Mouse (Mus musculus) left cerebral cortex, adult 11 months (tissue): ENCODE measurements around the gene Ppm1e.

Experiments
- DNase-seq: peaks from one replicate; pipeline ENCODE4 v3.0.0; 2022; ENCODE audit warnings: low spot score

Gene Ppm1e

DNA sequence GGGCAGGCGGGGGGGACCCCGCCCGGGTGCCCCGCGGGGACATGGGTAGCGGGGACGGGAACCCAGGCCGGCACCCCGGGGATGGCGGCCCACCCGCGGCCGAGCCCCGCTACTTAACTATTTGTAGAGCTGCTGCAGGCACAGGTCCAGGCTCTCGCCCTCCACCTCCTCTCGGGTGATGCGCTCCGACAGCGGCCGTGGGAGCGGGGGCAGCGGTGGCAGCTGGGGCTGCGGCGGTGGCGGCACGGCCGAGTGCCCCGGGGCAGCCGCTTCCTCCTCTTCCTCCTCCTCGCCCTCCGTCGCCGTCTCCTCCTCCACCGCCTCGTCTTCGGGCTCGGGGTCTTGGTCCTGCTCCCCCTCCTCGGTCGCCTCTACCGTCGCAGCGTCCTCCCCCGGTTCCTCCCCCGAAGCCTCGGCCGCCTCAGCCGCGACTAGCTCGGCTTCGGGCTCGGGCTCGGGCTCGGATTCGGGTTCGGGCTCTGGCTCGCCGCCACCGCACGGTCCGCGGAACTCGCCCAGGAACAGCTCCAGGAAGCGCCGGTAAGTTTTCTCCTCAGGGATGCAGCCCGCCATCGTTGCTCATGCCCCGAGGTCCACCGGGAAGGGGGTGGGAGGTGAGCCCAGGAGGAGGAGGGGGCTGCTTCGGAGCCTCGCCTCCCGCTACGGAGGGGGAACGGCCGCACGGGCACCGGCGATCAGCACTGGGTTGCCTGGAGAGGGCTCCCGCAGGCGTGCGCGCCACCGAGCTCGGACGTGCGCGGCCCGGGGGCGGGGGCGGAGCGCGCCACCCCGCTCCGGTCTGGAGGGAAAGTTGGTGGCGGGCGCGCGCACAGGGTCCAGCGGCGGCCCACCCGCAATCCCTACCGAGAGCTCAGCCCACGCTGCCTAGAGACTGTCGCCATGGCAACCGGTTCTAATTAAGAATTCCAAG lies at the start of gene Ppm1e:
Gene Ppm1e, minus strand, starts transcription at position 693 of the 931 bp plus-strand sequence.
- peak; percentile 66 for DNase-seq

DNA sequence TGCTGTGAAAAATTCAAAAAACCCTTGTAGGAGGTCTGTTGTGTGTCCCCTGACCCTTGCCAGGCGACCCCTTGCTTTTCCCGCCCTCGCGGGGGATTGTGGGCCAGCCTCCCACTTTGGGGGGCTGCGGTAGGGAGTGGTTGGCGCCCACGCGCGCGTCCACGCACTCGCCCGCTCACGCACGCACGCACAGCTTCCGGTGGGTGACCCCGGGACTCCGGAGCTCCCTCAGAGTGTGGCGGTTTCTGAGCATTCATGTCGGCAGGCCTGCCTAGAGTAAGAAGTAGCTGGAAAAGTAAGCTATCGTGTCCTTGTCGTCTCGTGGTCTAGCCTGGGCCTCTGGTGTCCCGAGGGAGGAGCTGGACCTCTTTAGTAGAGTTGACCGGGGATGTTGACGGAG lies 46.1 kb upstream of the Ppm1e start, which contains the start of the genes Rad51c and Tex14:
Gene Rad51c, minus strand, starts transcription at position 79 of the 400 bp plus-strand sequence.
Gene Tex14, plus strand, starts transcription at position 190 of the 400 bp plus-strand sequence.
- DNase-seq = no peak

DNA sequence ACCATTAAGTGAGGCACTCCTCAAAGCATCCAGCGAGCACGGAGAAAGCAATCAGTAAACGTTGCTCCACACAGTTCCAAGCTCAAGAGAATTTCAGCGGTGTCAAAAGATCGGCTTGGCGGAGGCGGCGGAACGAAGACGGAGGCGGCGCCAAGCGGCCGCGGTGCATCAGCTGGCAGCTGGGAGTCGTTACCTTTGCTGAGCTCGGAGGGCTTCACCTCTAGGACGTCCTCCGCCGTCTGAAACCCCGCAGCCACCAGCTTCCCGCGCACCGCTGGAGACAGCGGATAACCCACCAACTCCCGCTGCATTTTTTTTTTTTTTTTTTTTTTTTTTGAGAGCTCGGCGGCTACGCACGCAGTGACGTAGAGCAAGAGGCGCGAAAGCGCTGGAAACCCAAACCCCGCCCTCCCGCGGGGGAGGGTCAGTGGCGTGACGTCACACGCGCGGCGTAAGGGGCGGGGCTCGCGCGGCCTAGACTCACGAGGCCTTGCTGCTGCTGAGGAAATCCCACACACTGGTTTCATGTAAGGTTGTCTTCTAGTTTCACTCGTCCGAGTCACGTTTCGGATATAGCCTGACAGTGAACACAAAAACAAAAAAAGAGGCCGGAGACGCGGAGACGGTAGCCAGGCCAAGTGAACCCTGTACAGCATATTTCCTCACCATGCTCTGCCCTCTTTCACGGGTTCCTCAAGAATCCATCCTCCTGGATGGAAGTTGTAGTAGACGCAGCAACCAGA lies 45.5 kb upstream of the Ppm1e start:
- DNase-seq = peak; percentile 91

DNA sequence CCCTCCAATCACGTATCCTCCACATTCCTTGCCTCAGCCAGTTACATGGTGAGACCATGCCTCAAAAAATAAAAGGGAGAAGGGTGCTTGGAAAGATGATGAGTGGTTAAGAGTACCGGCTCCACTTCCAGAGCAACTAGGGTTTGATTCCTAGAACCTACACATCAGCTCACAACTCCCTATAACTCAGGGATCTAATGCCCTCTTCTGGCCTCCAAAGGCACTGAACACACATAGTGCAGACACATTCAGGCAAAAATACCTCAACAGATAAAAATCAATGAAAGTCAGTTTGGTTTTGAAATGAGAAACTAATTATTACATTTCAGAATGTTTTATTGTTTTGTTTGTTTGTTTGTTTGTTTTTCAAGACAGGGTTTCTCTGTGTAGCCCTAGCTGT lies 39.6 kb upstream of the Ppm1e start:
- no peak for DNase-seq

DNA sequence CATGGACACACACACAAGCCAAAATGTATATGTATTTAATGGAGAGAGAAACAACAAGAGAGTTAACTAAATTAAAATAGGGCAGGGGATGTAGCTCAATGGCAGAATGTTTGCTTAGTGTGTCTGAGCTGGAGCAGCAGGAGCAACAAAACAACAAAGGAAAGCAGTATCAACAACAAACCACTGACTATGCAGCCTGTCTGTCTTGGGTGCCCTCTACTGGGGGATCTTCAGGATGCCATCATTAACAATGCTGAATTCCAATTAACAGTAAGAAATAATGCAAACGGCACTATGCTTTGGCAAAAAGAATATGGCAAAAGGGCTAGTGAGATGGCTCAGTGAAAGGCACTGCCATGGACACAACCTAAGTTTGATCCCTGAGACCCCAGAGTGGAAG lies 35.0 kb upstream of the Ppm1e start:
- DNase-seq = peak; percentile 23

DNA sequence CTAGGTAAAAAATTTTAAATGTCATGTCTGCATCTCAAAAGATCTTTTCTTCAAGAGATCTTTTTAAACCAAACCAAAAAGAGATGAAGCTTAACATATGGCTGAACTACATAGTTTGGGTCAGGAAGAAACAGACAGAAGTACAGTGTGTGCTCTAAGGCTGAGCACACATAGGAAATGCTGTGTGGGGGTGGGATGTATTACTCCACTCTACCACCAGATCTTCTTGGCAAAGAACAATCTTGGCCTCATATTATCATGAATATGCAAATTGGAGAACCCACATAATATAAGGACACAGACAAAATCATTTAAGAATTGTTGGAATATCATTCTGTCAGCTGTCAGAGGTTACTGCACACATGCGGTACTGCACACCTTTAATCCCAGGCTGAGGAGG lies 26.9 kb upstream of the Ppm1e start:
- DNase-seq = no peak

DNA sequence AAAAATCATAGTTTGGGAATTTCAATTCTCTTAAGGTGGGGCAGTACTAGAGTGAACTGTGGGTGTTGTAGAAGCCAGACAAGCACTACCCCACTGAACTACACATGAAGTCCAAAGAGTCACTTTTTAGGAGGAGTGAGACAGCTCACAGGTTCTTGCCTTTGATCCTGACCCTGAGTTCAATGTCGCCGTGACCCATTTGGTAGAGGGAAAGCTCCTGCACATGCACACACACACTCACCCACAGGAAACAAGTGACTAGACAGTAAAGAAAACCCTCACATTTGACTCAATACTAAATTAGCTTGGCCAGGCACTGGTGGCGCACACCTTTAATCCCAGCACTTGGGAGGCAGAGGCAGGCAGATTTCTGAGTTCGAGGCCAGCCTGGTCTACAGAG lies 25.7 kb upstream of the Ppm1e start:
- DNase-seq = no peak

DNA sequence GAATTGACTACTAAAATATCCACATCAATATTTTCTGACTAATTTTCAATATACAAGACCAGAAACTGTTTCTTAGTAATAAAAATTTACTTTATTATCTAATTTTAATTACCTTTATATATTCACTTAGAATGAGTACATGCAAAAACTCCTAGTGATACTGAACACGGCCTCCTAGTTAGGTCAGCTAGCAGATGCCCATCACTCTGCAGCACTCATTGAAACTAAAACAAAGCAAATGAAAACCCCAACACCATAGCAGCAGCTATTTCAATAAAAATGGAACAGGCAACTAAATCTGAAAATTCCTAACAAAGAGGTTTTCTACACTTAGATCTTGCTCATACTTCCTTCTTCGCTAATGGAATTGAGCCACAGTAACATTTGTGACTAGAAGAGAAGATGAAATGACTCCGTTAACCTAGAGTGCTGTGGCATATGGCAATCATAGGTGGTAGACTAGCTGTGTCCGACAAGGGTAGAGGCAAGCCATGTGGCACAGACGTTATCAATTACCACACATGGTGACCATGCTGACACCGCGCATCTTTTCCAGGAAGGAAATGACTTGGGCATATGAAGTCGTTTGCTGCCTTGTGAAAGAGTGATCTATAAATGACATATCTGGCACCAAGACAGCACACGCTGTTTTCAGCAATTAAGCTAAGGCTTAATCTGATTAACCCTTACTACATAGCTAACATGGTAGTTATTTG lies 9.2 kb upstream of the Ppm1e start:
- no peak for DNase-seq

DNA sequence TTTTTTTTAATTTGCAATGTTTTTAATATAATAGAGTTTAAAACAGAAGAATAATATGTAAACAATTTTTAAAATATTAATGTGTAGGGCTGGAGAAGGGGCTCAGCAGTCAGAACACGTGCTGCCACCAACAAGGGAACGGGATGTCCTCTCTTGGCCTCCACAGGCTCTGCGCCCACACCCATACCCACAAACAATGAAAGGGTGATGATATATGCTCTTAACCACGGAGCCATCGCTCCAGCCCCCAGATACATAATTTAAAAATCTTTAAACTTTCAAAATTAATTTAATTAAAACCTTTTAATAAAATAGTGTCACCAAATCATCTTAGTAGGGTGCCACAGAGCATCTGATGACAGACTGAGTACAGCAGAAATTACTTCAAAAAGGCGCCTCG lies 8.2 kb upstream of the Ppm1e start:
- DNase-seq = no peak

DNA sequence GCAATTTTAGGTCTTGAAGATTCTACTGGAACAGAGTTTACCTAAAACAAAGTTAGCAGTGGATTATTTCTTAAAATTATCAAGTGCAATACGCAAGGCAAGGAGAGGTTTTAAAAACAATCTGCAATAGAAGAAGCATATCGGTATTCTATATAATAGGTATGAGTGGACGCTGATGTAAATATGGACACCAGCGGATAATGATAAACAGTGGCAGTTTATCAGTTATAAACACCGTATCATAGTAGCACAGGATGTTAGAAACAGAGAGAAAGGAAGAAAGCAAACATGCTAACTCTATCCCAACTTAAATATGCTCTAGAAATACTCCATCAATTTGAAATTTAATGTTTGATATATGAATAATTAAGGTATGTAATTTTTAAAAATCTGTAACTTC lies 6.3 kb upstream of the Ppm1e start:
- DNase-seq = no peak

DNA sequence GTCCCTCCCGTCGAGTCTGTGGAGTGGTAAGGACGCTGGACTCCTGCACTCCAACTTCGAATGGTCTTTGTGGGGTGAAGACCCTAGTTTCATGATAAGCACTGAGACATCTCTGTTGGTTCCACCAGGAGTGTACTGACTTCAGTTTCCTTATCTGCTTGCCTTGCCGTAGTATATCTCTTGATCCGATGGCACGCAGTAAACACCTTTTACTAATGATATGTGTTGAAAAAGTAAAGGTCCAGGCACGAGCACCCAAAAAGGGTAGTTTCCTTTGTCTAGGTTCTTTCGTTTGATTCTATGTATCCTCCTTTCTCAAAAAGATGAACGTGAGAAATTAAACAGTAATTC lies 414 bp upstream of the Ppm1e start:
- no peak for DNase-seq

DNA sequence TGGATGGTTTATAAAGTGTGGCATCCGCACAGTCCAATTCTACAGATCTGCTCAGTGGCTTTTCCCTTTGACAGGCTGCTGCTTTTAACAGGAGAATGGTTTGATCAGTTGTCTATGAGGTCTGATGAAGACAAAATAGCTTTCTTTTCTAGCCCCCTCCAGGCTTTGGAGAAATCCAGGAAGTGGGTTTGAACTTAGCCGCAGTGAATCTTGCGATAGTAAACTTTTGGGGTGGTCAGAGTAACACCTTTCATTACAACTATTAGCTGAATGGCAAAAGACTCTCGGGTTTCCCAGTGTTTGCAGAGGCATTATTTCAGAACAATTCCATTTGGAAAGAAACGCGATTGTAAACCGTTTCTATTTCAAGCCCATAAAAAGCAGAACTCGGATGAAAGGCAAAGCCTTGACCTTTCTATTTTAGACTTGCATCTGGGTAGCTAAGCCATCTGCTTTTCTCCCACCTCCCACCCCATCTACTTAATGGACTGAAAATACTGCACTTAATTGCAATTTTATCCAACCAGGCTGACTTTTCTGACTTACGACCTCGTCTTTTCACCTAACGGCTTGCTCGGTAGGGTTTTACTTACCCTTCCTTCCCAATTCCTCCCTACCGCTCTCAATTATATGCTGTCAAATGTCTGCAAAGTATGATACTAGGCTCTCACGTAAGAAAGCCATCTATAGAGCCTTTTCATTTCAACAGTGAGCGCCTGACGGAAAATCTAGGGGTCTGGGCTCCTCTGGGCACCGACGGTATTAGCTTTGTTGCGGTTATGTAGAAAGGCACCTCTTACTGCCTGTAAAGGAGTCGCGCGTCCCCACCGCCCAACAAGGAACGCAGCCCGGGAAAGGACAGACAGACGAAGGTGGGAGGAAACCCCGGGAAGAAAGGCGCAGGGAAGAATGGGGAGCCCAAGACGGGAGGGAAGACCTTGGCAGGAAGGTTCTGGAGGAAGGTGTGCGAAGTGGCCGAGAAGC lies 1.2 kb downstream of the Ppm1e start:
- no peak for DNase-seq

DNA sequence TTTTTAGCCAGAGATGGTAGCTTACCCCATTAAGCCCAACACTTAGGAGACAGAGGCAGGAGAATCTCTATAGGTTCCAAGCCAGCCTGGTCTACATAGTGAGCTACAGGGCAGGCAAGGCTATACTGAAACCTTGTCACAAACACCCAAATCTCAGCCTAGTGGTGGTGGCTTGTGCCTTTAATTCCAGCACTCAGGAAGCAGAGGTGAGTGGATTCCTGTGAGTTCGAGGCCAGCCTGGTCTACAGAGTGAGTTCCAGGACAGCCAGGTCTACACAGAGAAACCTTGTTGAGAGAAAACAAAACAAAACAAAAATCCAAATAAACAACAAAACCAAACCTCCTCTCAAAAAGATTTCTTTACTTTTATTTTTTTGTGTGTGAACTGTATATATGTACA lies 4.0 kb downstream of the Ppm1e start:
- DNase-seq = no peak

DNA sequence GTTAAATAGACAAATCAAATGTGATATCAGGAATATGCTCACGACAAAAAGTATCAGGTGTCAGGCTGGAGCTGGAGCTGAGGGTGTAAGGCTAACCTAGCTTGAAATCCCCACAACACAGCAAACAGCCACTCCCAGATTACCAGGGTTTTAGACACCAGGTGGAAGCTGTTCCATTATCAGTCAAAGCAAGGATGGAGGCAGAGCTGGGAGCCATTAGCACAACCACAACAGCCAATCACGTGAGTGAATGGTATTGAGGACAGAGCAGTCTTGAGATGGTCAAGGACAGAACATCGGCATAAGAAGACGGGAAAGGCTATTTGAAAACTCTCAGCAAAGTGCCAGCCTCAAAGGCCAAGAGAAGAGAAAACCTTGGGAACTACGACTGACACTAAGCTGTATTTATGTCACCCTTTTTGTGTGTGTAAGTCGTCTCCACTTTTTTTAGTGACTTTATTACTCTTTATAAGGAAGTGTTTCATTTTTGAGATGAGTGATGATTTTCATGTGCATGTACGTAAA lies 5.1 kb downstream of the Ppm1e start:
- DNase-seq = no peak

DNA sequence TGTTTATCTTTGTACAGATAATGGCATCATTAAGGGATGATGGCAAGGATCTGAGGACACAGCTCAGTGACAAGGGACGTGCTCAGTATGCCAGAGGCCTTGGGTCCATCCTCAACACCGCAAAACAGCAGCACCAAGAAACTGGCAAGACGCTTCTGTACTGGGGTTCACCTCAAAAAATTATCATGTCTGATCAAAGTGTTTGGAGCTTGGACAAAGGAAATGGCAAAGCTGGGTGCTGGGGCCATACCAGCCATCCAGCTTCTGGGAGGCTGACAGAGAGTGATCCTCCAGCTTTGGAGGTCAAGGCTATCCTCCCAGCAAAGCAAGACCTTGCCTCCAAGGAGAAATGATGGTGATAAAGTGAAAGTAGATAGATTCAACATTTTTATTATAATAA lies 32.4 kb downstream of the Ppm1e start:
- DNase-seq = no peak

DNA sequence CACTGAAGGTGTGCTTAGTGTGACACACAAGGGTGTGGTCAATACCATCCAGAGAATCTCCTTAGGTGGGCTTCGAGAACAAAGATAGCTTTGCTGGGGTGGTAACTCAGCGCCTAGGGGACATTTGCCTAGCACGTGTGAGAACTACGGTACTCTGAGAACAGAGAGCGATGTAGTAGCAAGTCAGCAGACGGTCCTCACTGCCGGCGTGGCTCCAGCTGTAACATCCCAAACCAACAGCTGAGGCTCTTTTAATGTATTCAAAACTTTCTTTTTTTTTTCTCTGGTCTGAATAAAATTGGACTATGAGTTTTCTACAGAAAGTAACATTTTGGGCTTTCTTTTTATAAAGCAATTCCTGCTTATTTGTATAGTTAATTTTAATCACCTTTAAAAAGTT lies 36.3 kb downstream of the Ppm1e start:
- no peak for DNase-seq

DNA sequence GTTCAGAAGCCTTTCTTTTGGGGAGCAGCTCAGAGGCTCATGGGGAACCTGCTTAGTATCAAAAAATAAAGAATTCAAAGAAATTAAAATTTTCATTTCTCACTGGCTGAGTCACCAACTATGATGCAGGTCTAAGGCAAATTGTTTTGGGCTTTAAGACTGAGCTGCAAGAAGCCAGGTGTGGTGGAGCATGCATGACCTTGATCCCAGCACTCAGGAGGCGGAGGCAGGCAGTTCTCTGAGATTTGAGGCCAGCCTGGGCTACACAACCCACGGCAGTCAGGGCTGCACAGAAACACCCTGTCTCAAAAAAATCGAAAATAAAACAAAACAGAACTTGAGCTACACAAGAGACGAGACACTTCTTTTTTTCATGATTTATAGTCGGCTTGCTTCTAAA lies 38.8 kb downstream of the Ppm1e start:
- DNase-seq = no peak

DNA sequence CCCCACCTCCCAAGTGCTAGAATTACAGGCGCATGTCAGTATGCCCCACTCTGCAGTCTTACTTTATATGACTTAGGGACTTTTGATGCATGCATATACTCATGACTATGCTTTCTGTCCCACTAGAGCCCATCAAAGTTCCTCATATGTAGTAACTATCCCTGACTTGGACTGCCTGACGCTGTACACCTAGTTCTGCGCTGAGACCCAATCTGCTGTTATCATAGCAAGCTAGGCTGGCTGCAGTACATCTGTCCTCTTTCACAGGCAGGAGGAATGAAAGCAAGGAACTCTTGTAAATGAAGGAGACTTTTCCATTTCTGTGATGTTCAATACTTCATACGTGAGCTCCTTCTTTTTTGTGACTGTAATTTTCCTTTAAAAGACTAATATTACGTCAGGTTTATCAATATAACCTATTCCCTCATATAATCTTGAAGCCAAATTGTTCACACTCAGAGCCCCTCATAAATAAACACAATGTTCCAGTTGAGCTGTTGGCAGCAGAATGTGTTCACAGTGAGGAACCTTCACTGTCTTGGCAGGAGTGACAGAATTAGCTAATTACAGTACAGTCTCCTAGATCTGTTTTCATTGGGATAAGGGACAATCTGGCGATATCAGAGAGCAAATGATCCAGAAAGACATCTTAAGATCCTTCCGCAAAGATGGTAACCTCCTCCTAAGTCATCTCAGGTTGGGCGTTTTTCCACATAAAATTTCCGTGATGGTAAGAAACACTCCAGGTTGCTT lies 39.7 kb downstream of the Ppm1e start:
- no peak for DNase-seq

DNA sequence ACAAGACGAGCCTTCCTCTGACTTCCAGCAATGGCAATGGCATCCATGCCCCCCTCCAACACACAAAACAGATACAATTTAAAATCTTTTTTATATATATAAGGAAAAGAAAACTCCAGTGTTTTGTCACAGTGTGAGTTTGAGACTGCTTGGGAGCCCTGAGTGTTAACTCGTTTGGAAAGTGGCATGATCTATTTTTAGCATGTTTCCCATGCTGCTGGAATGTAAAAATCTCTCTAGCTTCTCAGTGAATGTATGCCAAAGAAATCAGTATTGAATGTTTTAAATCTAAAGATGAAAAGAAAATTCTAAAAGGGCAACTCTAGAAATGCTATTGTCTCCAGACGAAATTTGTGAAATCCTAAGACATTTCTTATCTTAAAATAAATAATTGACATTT lies 45.3 kb downstream of the Ppm1e start:
- no peak for DNase-seq

DNA sequence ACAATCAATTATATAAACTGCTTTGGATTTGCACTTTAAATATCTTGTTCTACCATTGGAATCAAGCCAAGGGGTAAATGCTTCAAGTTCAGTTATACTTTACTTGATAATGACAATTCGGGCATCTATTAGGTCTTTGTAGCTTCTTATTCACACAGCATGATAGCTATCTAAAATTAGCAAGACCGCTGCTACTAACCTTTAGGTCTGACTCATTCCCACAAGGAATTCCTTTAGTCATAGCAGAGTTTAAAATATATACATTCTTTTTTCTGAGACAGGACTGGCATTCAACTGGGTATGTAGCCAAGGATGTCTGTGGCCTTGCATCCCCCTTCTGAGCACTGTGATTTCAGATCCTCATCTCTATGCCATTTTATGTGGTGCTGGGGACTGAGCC lies 48.5 kb downstream of the Ppm1e start:
- DNase-seq = no peak
